Mouse (Mus musculus) adrenal gland, postnatal 0 days (tissue): ENCODE measurements around the gene Olfr1299. TPM values are rescaled to one million over a fixed set of nuclear protein-coding genes. Genes with fewer than 3 reads are reported as not detected.

Experiments used
- polyA plus RNA-seq: library from polyadenylated mRNA; unstranded; fragments of >200 nt; fragmentation: Nextera tagmentation; extraction: Ambion mirVana; gene quantifications from 2 replicates; pipeline ENCODE4 v1.2.1, GENCODE M21; 2015

Olfr1299 gene
- not detected in 2 replicates for polyA plus RNA-seq

DNA sequence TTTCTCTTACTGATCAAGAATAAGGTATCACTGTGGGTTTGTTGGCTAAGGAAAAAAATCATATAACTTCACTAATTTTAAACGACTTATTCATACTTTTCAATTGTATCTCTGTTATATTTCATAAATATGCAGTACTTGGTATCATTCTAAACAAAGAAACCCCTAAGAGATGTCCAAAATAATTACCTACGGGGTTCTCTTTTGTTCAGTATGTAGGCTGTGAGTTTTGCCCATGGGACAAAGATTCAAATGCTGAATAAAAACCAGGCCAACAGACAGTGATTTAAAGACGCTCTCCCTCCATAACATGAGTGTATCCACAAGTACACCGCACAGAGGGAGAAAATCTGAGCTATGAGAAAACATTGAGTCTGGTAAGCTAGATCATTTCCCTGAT, at the start of gene Olfr1299:
Olfr1299 (plus strand) TSS at position 301 of the 400 bp plus-strand sequence.

DNA sequence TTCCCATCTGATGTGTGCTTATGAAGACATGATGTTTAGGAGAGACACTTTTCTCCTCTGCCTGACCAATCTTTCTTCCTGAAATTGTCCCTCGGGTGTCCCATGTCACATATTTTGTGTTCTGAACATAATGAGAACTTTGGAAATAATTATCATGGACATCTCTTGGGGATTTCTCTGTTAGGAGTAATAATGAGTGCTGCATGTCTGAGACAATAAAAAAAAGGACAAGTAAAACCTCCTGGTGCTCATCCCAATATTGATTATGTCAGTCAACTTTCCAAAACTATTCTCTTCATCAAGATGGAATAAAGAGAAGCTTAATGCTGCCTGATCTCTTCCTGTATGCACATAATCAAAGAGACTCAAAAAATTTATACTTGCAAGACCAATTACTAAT, 34.8 kb upstream of the Olfr1299 start, which contains the start of gene Olfr1297:
Olfr1297 (minus strand) TSS at position 101 of the 400 bp plus-strand sequence.

DNA sequence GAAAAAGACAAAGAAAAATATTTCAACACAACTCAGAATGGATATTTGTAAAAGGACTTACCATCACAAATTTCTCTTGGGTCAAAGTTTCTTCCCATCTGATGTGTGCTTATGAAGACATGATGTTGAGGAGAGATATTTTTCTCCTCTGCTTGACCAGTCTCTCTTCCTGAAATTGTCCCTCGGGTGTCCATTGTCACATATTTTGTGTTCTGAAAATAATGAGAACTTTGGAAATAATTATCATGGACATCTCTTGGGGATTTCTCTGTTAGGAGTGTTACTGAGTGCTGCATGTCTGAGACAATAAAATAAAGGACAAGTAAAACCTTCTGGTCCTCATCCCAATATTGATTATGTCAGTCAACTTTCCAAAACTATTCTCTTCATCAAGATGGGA, 12.1 kb upstream of the Olfr1299 start, which contains the start of gene Olfr1298:
Olfr1298 (minus strand) TSS at position 101 of the 400 bp plus-strand sequence.

Other genes starting within 250 kb of the Olfr1299 start
- not detected in 2 replicates for gene Olfr1286, start 238.3 kb upstream of the Olfr1299 start, polyA plus RNA-seq
- not detected in 2 replicates for gene Olfr1287, start 212.3 kb upstream of the Olfr1299 start, polyA plus RNA-seq
- not detected in 2 replicates for gene Olfr1288, start 187.3 kb upstream of the Olfr1299 start, polyA plus RNA-seq
- gene Olfr1289, start 180.6 kb upstream of the Olfr1299 start, polyA plus RNA-seq = not detected in 2 replicates
- not detected in 2 replicates for gene Olfr1290, start 167.6 kb upstream of the Olfr1299 start, polyA plus RNA-seq
- not detected in 2 replicates for gene Olfr1291-ps1, start 164.2 kb upstream of the Olfr1299 start, polyA plus RNA-seq
- gene Olfr1293-ps, start 136.2 kb upstream of the Olfr1299 start, polyA plus RNA-seq = not detected in 2 replicates
- not detected in 2 replicates for gene Olfr1294, start 121.1 kb upstream of the Olfr1299 start, polyA plus RNA-seq
- gene Olfr1295, start 91.7 kb upstream of the Olfr1299 start, polyA plus RNA-seq = not detected in 2 replicates
- not detected in 2 replicates for gene Olfr1297, start 34.9 kb upstream of the Olfr1299 start, polyA plus RNA-seq
- gene Olfr1298, start 12.2 kb upstream of the Olfr1299 start, polyA plus RNA-seq = not detected in 2 replicates
- gene Olfr1301, start 89.6 kb downstream of the Olfr1299 start, polyA plus RNA-seq = not detected in 2 replicates
- not detected in 2 replicates for gene Olfr1302, start 116.0 kb downstream of the Olfr1299 start, polyA plus RNA-seq
- not detected in 2 replicates for gene Olfr1303, start 158.9 kb downstream of the Olfr1299 start, polyA plus RNA-seq
- gene Olfr1305, start 215.7 kb downstream of the Olfr1299 start, polyA plus RNA-seq = not detected in 2 replicates